Mouse (Mus musculus) liver, postnatal 0 days (tissue): ENCODE results near the gene Mtx3. TPM values are rescaled to one million over a fixed set of nuclear protein-coding genes. Genes with fewer than 3 reads are reported as not detected.

Experiments
- ATAC-seq: fragments of 200-750 bp; cut with Nextera tagmentation; 2 replicates; pipeline ENCODE4 v1.8.0; 2017; ENCODE audit warnings: mild to moderate bottlenecking, moderate library complexity
- DNase-seq: peaks from one replicate; pipeline ENCODE4 v3.0.0-alpha.2; 2016
- H3K27ac ChIP-seq: fragments of 300-500 bp; sonication (generic); 2 replicates; pipeline ENCODE4 v1.5.1; 2014; ENCODE audit warnings: antibody characterized with exemption, moderate library complexity, mild to moderate bottlenecking, low read depth
- H3K27me3 ChIP-seq: fragments of 300-500 bp; sonication (generic); 2 replicates; pipeline ENCODE4 v1.6.1; 2014; ENCODE audit warnings: low read length, control low read depth, mixed read lengths; ENCODE audit not compliant: insufficient read depth
- H3K36me3 ChIP-seq: fragments of 300-500 bp; sonication (generic); replicated peaks from 2 replicates; pipeline ENCODE4 v1.6.1; 2014; ENCODE audit warnings: mild to moderate bottlenecking, control low read depth, low read length, moderate library complexity, mixed read lengths; ENCODE audit not compliant: insufficient read depth
- H3K4me1 ChIP-seq: fragments of 300-500 bp; sonication (generic); 2 replicates; pipeline ENCODE4 v1.6.1; 2014; ENCODE audit warnings: antibody characterized with exemption, mild to moderate bottlenecking, control low read depth; ENCODE audit not compliant: insufficient read depth
- H3K4me2 ChIP-seq: fragments of 300-500 bp; sonication (generic); 2 replicates; pipeline ENCODE4 v1.6.1; 2014; ENCODE audit warnings: low read depth, mild to moderate bottlenecking, low read length, moderate library complexity, mixed read lengths
- H3K4me3 ChIP-seq: fragments of 300-500 bp; sonication (generic); 2 replicates; pipeline ENCODE4 v1.5.1; 2014; ENCODE audit warnings: low read depth, low read length
- H3K9ac ChIP-seq: fragments of 300-500 bp; sonication (generic); replicated peaks from 2 replicates; pipeline ENCODE4 v1.6.1; 2014; ENCODE audit warnings: mild to moderate bottlenecking, moderate library complexity
- H3K9me3 ChIP-seq: fragments of 300-500 bp; sonication (generic); 2 replicates; pipeline ENCODE4 v1.6.1; 2016; ENCODE audit warnings: mild to moderate bottlenecking, control low read depth, low read length, mixed read lengths
- CTCF ChIP-seq: sonication (generic); IDR thresholded peaks from 2 replicates; pipeline ENCODE4 v1.5.1; 2016; ENCODE audit warnings: antibody characterized with exemption, low read depth
- EP300 ChIP-seq: IDR thresholded peaks from 2 replicates; pipeline ENCODE4 v1.6.1; 2016; ENCODE audit warnings: antibody characterized with exemption, low read depth, mild to moderate bottlenecking
- WGBS: fragments of 180-500 bp; shearing (Covaris S2); extraction: QIAGEN DNeasy Blood & Tissue Kit; methylation state at CpG from one replicate; pipeline ENCODE4 v1.1.7; 2014; ENCODE audit not compliant: insufficient replicate concordance; 5-methylcytosine and 5-hydroxymethylcytosine counted together
- polyA plus RNA-seq: library from polyadenylated mRNA; unstranded; fragments of >200 nt; fragmentation: Nextera tagmentation; extraction: Ambion mirVana; gene quantifications from 2 replicates; pipeline ENCODE4 v1.2.1, GENCODE M21; 2015

Gene Mtx3
- polyA plus RNA-seq, 1 experiment from 2014 or later: 0.81 TPM

DNA sequence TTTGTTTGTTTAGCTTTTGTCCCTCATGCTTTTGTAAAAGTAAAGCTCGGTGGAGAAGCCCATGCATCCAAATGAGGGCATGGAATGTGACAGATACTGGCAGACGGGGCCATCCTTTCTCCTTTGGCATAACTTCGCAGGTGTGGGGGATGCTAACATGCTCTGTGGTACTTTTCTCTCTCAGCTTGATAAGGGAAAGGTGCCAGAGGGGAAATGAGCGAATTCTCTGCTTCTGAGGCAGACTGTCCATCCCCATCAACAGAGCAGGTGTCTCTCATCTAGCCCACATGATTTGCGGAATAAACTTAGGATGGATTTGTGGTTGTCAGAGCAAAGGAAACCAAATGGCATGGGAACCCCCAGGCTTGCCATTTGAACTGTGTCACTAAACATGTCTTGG lies 61.4 kb downstream of the Mtx3 start:
- H3K9ac ChIP-seq: no peak overlapping the region
- H3K27ac ChIP-seq: no peak overlapping the region
- no peak for TF ChIP-seq EP300
- no peak for TF ChIP-seq CTCF
- H3K4me2 ChIP-seq: no peak overlapping the region
- H3K4me3 ChIP-seq: no peak overlapping the region
- no peak for ATAC-seq
- no peaks in the 10 kb centered on the region for H3K4me1 ChIP-seq
- DNase-seq: no peak
- no peaks in the 10 kb centered on the region for H3K27me3 ChIP-seq
- H3K9me3 ChIP-seq: no peaks in the 10 kb centered on the region
- H3K36me3 ChIP-seq: no peaks in the 10 kb centered on the region
- WGBS: 73% methylated on average over 5 of the region's 5 CpGs

GRCm38 (mm10) chr13:92907366-92907765 lies 62.8 kb downstream of the Mtx3 start:
- H3K4me3 ChIP-seq: no peak overlapping the region
- H3K27me3 ChIP-seq: no peaks in the 10 kb centered on the region
- WGBS: 31% methylated on average over 5 of the region's 5 CpGs
- no peak overlapping the region for H3K9ac ChIP-seq
- H3K36me3 ChIP-seq: no peaks in the 10 kb centered on the region
- H3K9me3 ChIP-seq: no peaks in the 10 kb centered on the region
- no peak for TF ChIP-seq CTCF
- no peak for TF ChIP-seq EP300
- ATAC-seq (no peak), DNase-seq (no peak)
- no peaks in the 10 kb centered on the region for H3K4me1 ChIP-seq
- no peak overlapping the region for H3K4me2 ChIP-seq
- H3K27ac ChIP-seq: no peak overlapping the region

Other genes starting within 250 kb of the Mtx3 start
- 9.3 and 12.2 TPM in 2 replicates for gene Serinc5, start 233.7 kb upstream of the Mtx3 start, polyA plus RNA-seq
- gene Thbs4, start 49.9 kb upstream of the Mtx3 start, polyA plus RNA-seq: 0.06 and 0.19 TPM in 2 replicates